In the genomic region with DNA sequence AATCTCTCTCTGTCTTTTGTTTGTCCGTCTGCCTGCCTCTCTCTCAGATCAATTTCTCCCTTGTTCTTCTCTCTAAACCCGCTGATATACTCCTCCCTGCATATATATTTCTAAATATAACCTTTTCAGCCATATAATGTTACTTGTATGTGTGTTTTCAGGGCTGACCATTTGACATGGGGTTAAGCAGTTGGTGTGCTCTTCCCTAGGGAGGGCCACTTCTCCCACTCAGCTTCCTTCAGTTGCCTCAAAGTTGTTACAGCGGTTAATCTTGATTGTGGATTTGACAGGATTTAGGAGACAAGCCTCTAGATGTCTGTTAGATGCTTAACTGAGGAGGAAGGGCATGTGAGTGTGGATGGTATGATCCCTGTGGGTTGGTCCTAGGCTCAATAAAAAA, we compare ENCODE assay signal across 17 mouse cellular contexts.
"Had no signal": no experiment of that assay in that cellular context is flagged by ENCODE, and none has a peak within 500 bp of the region (broad histone marks: within the 10 kb centered on the region; RNA-seq: fewer than 3 reads in every experiment).

No protein-coding gene starts in this region.

- ATAC-seq: midbrain, embryonic 16.5 days had no signal

- H3K4me2 ChIP-seq: lung, embryonic 14.5 days; midbrain, embryonic 12.5 days; neural tube, embryonic 13.5 days; neural tube, embryonic 15.5 days had no signal

- DNase-seq: lung, embryonic 14.5 days; lung, postnatal 10 days; midbrain, embryonic 14.5 days; retina, postnatal 1 day; right cerebral cortex, adult 18-20 months; right cerebral cortex, postnatal 25 days; right cerebral cortex, postnatal 4 days; spleen, adult 18-20 months; thymus, adult 18-20 months; thymus, postnatal 14 days; thymus, postnatal 36 days had no signal

- H3K9me3 ChIP-seq: midbrain, embryonic 10.5 days; midbrain, embryonic 12.5 days; neural tube, embryonic 13.5 days; neural tube, embryonic 15.5 days had no signal

- H3K27me3 ChIP-seq: midbrain, embryonic 12.5 days; neural tube, embryonic 13.5 days; neural tube, embryonic 15.5 days had no signal

- H3K9ac ChIP-seq: lung, embryonic 14.5 days; midbrain, embryonic 12.5 days; neural tube, embryonic 13.5 days; neural tube, embryonic 15.5 days had no signal

- H3K4me1 ChIP-seq: midbrain, embryonic 10.5 days; midbrain, embryonic 12.5 days; neural tube, embryonic 13.5 days; neural tube, embryonic 15.5 days had no signal

- H3K4me3 ChIP-seq: midbrain, embryonic 10.5 days; midbrain, embryonic 12.5 days; myocyte; neural tube, embryonic 13.5 days; neural tube, embryonic 15.5 days had no signal

- H3K36me3 ChIP-seq: midbrain, embryonic 12.5 days; neural tube, embryonic 13.5 days; neural tube, embryonic 15.5 days had no signal

- H3K27ac ChIP-seq: midbrain, embryonic 10.5 days; midbrain, embryonic 12.5 days; neural tube, embryonic 13.5 days; neural tube, embryonic 15.5 days had no signal
